Mouse (Mus musculus) midbrain, embryonic 16.5 days (tissue): ENCODE data around the gene Prim1. TPM values are rescaled to one million over a fixed set of nuclear protein-coding genes. Genes with fewer than 3 reads are reported as not detected.

ENCODE experiments used
- ATAC-seq: fragments of 200-750 bp; cut with Nextera tagmentation; 2 replicates; pipeline ENCODE4 v1.8.0; 2017; ENCODE audit warnings: moderate TSS enrichment
- H3K27ac ChIP-seq: fragments of 300-500 bp; sonication (generic); 2 replicates; pipeline ENCODE4 v1.5.1; 2014; ENCODE audit warnings: mild to moderate bottlenecking, low read length, mixed read lengths
- H3K27me3 ChIP-seq: fragments of 300-500 bp; sonication (generic); 2 replicates; pipeline ENCODE4 v1.6.1; 2014; ENCODE audit warnings: low read depth, low read length, mixed read lengths; ENCODE audit not compliant: control insufficient read depth, insufficient read depth
- H3K36me3 ChIP-seq: fragments of 300-500 bp; sonication (generic); 2 replicates; pipeline ENCODE4 v1.6.1; 2014; ENCODE audit warnings: mild to moderate bottlenecking, low read length, moderate library complexity, mixed read lengths; ENCODE audit not compliant: control insufficient read depth, insufficient read depth
- H3K4me1 ChIP-seq: fragments of 300-500 bp; sonication (generic); 2 replicates; pipeline ENCODE4 v1.6.1; 2014; ENCODE audit warnings: mild to moderate bottlenecking, low read length, mixed read lengths; ENCODE audit not compliant: control insufficient read depth, insufficient read depth
- H3K4me2 ChIP-seq: fragments of 300-500 bp; sonication (generic); 2 replicates; pipeline ENCODE4 v1.6.1; 2014; ENCODE audit warnings: mild to moderate bottlenecking, low read length, mixed read lengths
- H3K4me3 ChIP-seq: fragments of 300-500 bp; sonication (generic); 2 replicates; pipeline ENCODE4 v1.5.1; 2014; ENCODE audit warnings: low read depth, mild to moderate bottlenecking, low read length, moderate library complexity, mixed read lengths
- H3K9ac ChIP-seq: fragments of 300-500 bp; sonication (generic); 2 replicates; pipeline ENCODE4 v1.6.1; 2014; ENCODE audit warnings: low read depth, low read length, mixed read lengths
- H3K9me3 ChIP-seq: fragments of 300-500 bp; sonication (generic); replicated peaks from 2 replicates; pipeline ENCODE4 v1.6.1; 2014; ENCODE audit warnings: mild to moderate bottlenecking, low read length, mixed read lengths; ENCODE audit not compliant: control insufficient read depth, poor library complexity, severe bottlenecking
- WGBS: fragments of 180-500 bp; shearing (Covaris S2); extraction: QIAGEN DNeasy Blood & Tissue Kit; methylation state at CpG from one replicate; pipeline ENCODE4 v1.1.7; 2014; 5-methylcytosine and 5-hydroxymethylcytosine counted together
- polyA plus RNA-seq: library from polyadenylated mRNA; unstranded; fragments of >200 nt; fragmentation: Nextera tagmentation; extraction: Ambion mirVana; gene quantifications from 2 replicates; pipeline ENCODE4 v1.2.1, GENCODE M21; 2015

The Prim1 gene
- 37.4 and 40.1 TPM in 2 replicates for polyA plus RNA-seq

DNA sequence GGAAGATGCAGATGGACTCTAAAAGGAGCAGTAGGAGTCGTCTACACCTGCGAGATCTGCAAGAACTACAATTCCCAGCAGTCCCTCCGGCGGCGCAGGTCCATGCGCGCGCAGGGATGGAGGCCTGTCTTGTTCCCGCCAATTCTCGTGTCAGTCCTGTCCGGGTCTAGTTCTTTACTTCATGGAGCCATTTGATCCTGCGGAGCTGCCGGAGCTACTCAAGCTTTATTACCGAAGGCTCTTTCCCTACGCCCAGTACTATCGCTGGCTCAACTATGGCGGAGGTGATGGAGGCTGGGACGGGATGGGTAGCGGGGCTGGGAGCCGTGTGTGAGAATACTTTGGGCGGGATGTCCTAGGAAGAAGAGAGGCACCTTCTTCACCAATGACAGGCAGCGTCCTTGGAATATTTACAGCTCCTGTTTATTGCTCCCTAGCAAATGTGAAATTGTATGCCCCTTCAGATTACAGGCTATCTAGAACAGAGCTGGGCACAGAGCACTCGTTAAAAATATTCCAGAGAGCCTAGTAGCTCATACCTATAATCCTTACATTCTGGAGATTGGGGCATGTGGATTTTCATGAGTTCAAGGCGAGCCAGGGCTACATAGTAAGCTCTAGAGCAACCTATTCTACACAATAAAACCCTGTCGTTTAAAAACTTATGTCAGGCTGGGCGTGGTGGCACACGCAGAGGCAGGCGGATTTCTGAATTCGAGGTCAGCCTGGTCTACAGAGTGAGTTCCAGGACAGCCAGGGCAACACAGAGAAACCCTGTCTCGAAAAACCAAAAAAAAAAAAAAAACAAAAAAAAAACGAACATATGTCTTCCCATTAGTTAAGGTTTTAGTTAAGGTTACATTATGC is at the start of gene Prim1:
Gene Prim1 (plus strand): TSS at position 101 of the 867 bp plus-strand sequence.
- Histone ChIP-seq H3K4me1 (peaks cover 6% of the 10 kb centered on the region; the same call in 1 of the 2 replicates), H3K27ac (no peak within 1 kb of the TSS)

GRCm38 (mm10) chr10:127966506-127966905 is 48.5 kb upstream of the Prim1 start:
- Histone ChIP-seq H3K4me3 (no peak overlapping the region), H3K27ac (no peak overlapping the region), H3K36me3 (no peaks in the 10 kb centered on the region), H3K9ac (no peak overlapping the region), H3K4me2 (no peak overlapping the region), H3K27me3 (no peaks in the 10 kb centered on the region), H3K4me1 (no peaks in the 10 kb centered on the region), H3K9me3 (no peaks in the 10 kb centered on the region)
- ATAC-seq = no peak
- 93% methylated on average over 6 of the region's 6 CpGs for WGBS

More for the DNA sequence above, at the start of gene Prim1:
- H3K27me3 ChIP-seq = no peaks in the 10 kb centered on the region
- H3K9me3 ChIP-seq = no peaks in the 10 kb centered on the region
- WGBS = 6% methylated on average over 31 of the region's 31 CpGs
- H3K4me3 ChIP-seq = peak within 1 kb of the TSS; percentile 66
- H3K9ac ChIP-seq = peak within 1 kb of the TSS; percentile 64
- peak; percentile 97 for ATAC-seq
- no peaks in the 10 kb centered on the region for H3K36me3 ChIP-seq
- peak within 1 kb of the TSS; percentile 54 for H3K4me2 ChIP-seq

GRCm38 (mm10) chr10:127969820-127970219 is 45.1 kb upstream of the Prim1 start:
- H3K27me3 ChIP-seq = no peaks in the 10 kb centered on the region
- H3K4me3 ChIP-seq = no peak overlapping the region
- no peaks in the 10 kb centered on the region for H3K36me3 ChIP-seq
- no peak overlapping the region for H3K4me2 ChIP-seq
- no peak for ATAC-seq
- no peaks in the 10 kb centered on the region; the same call in 1 of the 2 replicates for H3K9me3 ChIP-seq
- H3K4me1 ChIP-seq = no peaks in the 10 kb centered on the region
- 88% methylated on average over 4 of the region's 4 CpGs for WGBS
- no peak overlapping the region for H3K27ac ChIP-seq
- H3K9ac ChIP-seq = no peak overlapping the region

DNA sequence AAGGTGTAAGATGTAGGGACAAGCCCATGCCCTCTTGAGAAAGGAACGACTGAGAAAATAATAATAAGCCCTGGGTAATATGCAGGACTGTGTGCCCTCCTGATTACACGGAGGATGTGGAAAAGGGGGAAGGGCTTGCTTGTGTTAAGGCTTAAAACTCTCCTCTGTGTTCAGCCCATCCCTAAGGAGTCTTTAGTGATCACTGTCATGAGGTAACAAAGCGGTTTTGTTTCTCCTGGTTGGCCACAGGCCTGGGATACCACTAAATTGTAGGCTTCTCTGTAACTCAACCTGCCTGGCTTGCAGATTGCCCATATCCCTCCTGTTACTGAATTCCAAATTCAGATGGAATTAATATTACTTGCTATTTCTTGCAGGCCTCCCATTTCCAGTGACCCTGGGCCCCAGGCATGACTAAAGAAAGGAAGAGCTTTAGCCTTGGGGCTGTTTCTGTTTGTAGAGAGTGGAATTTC is 44.6 kb upstream of the Prim1 start:
- H3K4me2 ChIP-seq = no peak overlapping the region
- WGBS = 57% methylated on average over 3 of the region's 3 CpGs
- H3K27me3 ChIP-seq = no peaks in the 10 kb centered on the region
- ATAC-seq = no peak
- H3K9me3 ChIP-seq = no peaks in the 10 kb centered on the region; the same call in 1 of the 2 replicates
- H3K27ac ChIP-seq = no peak overlapping the region
- no peaks in the 10 kb centered on the region for H3K36me3 ChIP-seq
- no peaks in the 10 kb centered on the region for H3K4me1 ChIP-seq
- H3K4me3 ChIP-seq = no peak overlapping the region
- H3K9ac ChIP-seq = no peak overlapping the region

DNA sequence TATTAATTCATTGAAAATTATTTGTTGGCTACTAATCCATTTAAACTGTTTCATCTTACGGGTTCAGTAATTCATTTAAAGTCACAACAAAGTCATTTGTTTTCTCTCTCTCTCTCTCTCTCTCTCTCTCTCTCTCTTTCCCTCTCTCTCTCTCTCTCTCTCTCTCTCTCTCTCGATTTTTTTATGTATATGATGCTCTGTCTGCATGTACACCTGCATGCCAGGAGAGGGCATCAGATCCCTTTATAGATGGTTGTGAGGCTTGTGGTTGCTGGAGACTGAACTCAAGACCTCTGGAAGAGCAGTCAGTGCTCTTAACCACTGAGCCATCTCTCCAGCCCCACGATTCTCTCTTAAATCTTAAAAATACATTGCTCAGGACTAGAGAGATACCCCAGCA is 43.8 kb upstream of the Prim1 start:
- Histone ChIP-seq H3K27me3 (no peaks in the 10 kb centered on the region), H3K27ac (no peak overlapping the region), H3K36me3 (no peaks in the 10 kb centered on the region), H3K9me3 (no peaks in the 10 kb centered on the region; the same call in 1 of the 2 replicates), H3K9ac (no peak overlapping the region), H3K4me2 (no peak overlapping the region), H3K4me3 (no peak overlapping the region), H3K4me1 (no peaks in the 10 kb centered on the region)
- ATAC-seq = no peak
- 78% methylated on average over 3 of the region's 3 CpGs for WGBS

- WGBS = 92% methylated on average over 3 of the region's 3 CpGs
- H3K4me2 ChIP-seq = no peak overlapping the region
- no peak overlapping the region for H3K9ac ChIP-seq
- no peak overlapping the region for H3K27ac ChIP-seq
- H3K4me3 ChIP-seq = no peak overlapping the region
- no peaks in the 10 kb centered on the region for H3K4me1 ChIP-seq
- H3K9me3 ChIP-seq = no peaks in the 10 kb centered on the region; the same call in 1 of the 2 replicates
- no peak for ATAC-seq
- no peaks in the 10 kb centered on the region for H3K36me3 ChIP-seq
- H3K27me3 ChIP-seq = no peaks in the 10 kb centered on the region
Measured at GRCm38 (mm10) chr10:127974062-127974461, 40.9 kb upstream of the Prim1 start.

DNA sequence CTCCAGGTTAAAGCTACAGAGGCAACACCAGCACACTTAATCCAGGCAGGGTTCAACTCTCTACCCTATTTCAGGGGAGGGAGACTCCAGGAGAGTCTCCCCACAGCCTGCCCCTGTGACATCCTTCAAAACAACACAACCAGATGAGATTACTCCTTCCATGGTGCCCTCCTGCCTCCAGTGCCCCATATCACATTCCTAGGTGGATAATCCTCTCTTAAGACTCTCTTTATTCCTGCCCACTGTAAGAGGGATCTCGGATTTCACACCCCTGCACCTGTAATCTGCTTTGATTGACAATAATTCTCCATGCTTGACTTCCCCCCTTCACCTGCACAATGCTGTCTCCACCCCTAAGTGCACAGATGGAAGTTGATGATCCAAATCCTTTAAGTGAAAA is 39.5 kb upstream of the Prim1 start:
- Histone ChIP-seq H3K27me3 (no peaks in the 10 kb centered on the region), H3K9ac (no peak overlapping the region), H3K4me2 (no peak overlapping the region), H3K4me1 (no peaks in the 10 kb centered on the region), H3K27ac (no peak overlapping the region), H3K36me3 (no peaks in the 10 kb centered on the region), H3K9me3 (no peaks in the 10 kb centered on the region; the same call in 1 of the 2 replicates), H3K4me3 (no peak overlapping the region)
- ATAC-seq = no peak
- 0% methylated on average over 1 of the region's 1 CpGs for WGBS

GRCm38 (mm10) chr10:127984650-127985049 is 30.3 kb upstream of the Prim1 start:
- ATAC-seq = no peak
- no peak overlapping the region for H3K9ac ChIP-seq
- H3K4me1 ChIP-seq = no peaks in the 10 kb centered on the region
- no peaks in the 10 kb centered on the region; the same call in 1 of the 2 replicates for H3K27me3 ChIP-seq
- no peak overlapping the region for H3K4me2 ChIP-seq
- H3K36me3 ChIP-seq = no peaks in the 10 kb centered on the region
- peaks cover 2% of the 10 kb centered on the region; the same call in 1 of the 2 replicates for H3K9me3 ChIP-seq
- no peak overlapping the region for H3K4me3 ChIP-seq
- WGBS = 78% methylated on average over 5 of the region's 5 CpGs
- no peak overlapping the region for H3K27ac ChIP-seq

DNA sequence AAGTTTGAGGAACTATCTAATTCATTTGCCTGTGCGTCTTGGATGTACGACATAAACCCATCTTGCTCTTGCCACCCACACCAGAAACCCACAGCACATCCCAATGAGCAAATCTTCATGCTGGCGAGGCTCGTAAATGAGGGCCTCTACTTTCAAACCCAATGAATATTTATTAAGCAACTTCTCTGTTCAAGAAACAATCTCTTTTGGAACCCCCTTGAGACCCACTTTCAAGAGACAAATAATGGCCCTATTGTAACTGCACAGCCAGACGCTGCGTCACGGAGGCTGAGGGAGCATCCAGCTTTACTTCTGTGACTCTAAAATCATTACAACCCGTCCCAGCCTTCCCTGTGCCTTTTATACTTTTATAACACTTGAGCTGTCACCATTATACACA is 29.4 kb upstream of the Prim1 start:
- Histone ChIP-seq H3K4me2 (no peak overlapping the region), H3K9me3 (peaks cover 2% of the 10 kb centered on the region; the same call in 1 of the 2 replicates), H3K27me3 (no peaks in the 10 kb centered on the region; the same call in 1 of the 2 replicates), H3K9ac (no peak overlapping the region), H3K27ac (no peak overlapping the region), H3K4me1 (no peaks in the 10 kb centered on the region), H3K4me3 (no peak overlapping the region), H3K36me3 (no peaks in the 10 kb centered on the region)
- ATAC-seq = no peak
- WGBS = 7% methylated on average over 8 of the region's 8 CpGs
